Mouse (Mus musculus) forebrain, embryonic 15.5 days (tissue): Measurements from ENCODE around the gene Eif3c. TPM values are rescaled to one million over a fixed set of nuclear protein-coding genes. Genes with fewer than 3 reads are reported as not detected.

Experiments used
- ATAC-seq: fragments of 200-750 bp; cut with Nextera tagmentation; replicated peaks from 2 replicates; pipeline ENCODE4 v1.8.0; 2017; ENCODE audit warnings: mild to moderate bottlenecking, moderate TSS enrichment, moderate library complexity
- H3K27ac ChIP-seq: fragments of 300-500 bp; sonication (generic); replicated peaks from 2 replicates; pipeline ENCODE4 v1.5.1; 2015; ENCODE audit warnings: mild to moderate bottlenecking, inconsistent platforms
- H3K27me3 ChIP-seq: fragments of 300-500 bp; sonication (generic); 2 replicates; pipeline ENCODE4 v1.6.1; 2015; ENCODE audit warnings: inconsistent platforms
- H3K36me3 ChIP-seq: fragments of 300-500 bp; sonication (generic); 2 replicates; pipeline ENCODE4 v1.6.1; 2015; ENCODE audit warnings: mild to moderate bottlenecking, inconsistent platforms
- H3K4me1 ChIP-seq: fragments of 300-500 bp; sonication (generic); 2 replicates; pipeline ENCODE4 v1.6.1; 2015; ENCODE audit warnings: inconsistent platforms
- H3K4me2 ChIP-seq: fragments of 300-500 bp; sonication (generic); replicated peaks from 2 replicates; pipeline ENCODE4 v1.6.1; 2015; ENCODE audit warnings: mild to moderate bottlenecking, inconsistent platforms
- H3K4me3 ChIP-seq: fragments of 300-500 bp; sonication (generic); 2 replicates; pipeline ENCODE4 v1.5.1; 2015; ENCODE audit warnings: mild to moderate bottlenecking, inconsistent platforms
- H3K9ac ChIP-seq: fragments of 300-500 bp; sonication (generic); replicated peaks from 2 replicates; pipeline ENCODE4 v1.6.1; 2015; ENCODE audit warnings: mild to moderate bottlenecking, inconsistent platforms
- H3K9me3 ChIP-seq: fragments of 300-500 bp; sonication (generic); 2 replicates; pipeline ENCODE4 v1.6.1; 2016; ENCODE audit warnings: inconsistent platforms
- WGBS: fragments of 180-500 bp; shearing (Covaris S2); methylation state at CpG from one replicate; pipeline ENCODE4 v1.1.7; 2015; ENCODE audit warnings: mixed read lengths; 5-methylcytosine and 5-hydroxymethylcytosine counted together
- polyA plus RNA-seq: library from polyadenylated mRNA; unstranded; fragments of >200 nt; fragmentation: Nextera tagmentation; extraction: Ambion mirVana; gene quantifications from 2 replicates; pipeline ENCODE4 v1.2.1, GENCODE M21; 2015

Eif3c gene
- polyA plus RNA-seq, 1 experiment from 2014 or later: 196 TPM

DNA sequence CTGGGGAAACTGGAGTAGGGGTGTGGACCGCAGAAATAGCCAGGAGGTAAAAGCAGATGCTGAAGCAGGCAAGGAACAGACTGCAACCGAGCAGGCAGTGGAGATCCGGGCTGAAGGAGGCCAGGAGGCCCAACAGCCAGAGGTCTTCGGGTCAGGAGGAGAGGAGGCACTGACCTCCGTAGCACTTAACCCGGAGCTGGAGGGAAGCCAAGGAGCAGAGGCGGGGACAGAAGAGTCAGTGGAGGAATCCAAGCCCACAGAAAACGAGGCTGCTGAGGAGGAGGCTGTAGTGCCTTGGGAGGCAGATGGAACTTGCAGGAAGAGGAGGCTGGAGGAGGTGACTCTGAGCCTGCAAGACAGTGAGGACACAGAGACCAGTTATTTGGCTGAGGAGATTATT lies 20.6 kb upstream of the Eif3c start:
- H3K36me3 ChIP-seq: no peaks in the 10 kb centered on the region
- no peak overlapping the region for H3K9ac ChIP-seq
- H3K9me3 ChIP-seq: no peaks in the 10 kb centered on the region
- H3K4me3 ChIP-seq: no peak overlapping the region
- WGBS: 74% methylated on average over 8 of the region's 8 CpGs
- ATAC-seq: no peak
- H3K27me3 ChIP-seq: 0 out of 2 replicates have a peak, but pooled peaks cover 2% of the 10 kb centered on the region
- peaks cover 15% of the 10 kb centered on the region for H3K4me1 ChIP-seq
- no peak overlapping the region for H3K27ac ChIP-seq
- H3K4me2 ChIP-seq: no peak overlapping the region

- 76% methylated on average over 6 of the region's 6 CpGs for WGBS
- no peaks in the 10 kb centered on the region for H3K9me3 ChIP-seq
- H3K4me1 ChIP-seq: peaks cover 20% of the 10 kb centered on the region
- ATAC-seq: no peak
- no peak within 1 kb of the TSS for H3K4me3 ChIP-seq
- H3K27me3 ChIP-seq: 0 out of 2 replicates have a peak, but pooled peaks cover 2% of the 10 kb centered on the region
- H3K9ac ChIP-seq: no peak within 1 kb of the TSS
- no peak within 1 kb of the TSS for H3K27ac ChIP-seq
- H3K36me3 ChIP-seq: no peaks in the 10 kb centered on the region
- no peak within 1 kb of the TSS for H3K4me2 ChIP-seq
Measured at GRCm38 (mm10) chr7:126585717-126586116, 19.5 kb upstream of the Eif3c start, which contains the start of gene Cln3. Gene Cln3, minus strand, starts transcription at chr7:126585817.

- Histone ChIP-seq H3K9me3 (no peaks in the 10 kb centered on the region), H3K4me3 (peak within 1 kb of the TSS; percentile 67), H3K9ac (no peak within 1 kb of the TSS), H3K36me3 (no peaks in the 10 kb centered on the region), H3K4me1 (peaks cover 20% of the 10 kb centered on the region), H3K27me3 (0 out of 2 replicates have a peak, but pooled peaks cover 2% of the 10 kb centered on the region), H3K27ac (peak within 1 kb of the TSS; percentile 94; the same call in 1 of the 2 replicates), H3K4me2 (peak within 1 kb of the TSS; percentile 84)
- no peak for ATAC-seq
- WGBS: 81% methylated on average over 8 of the region's 8 CpGs
Measured at GRCm38 (mm10) chr7:126584506-126584977, 18.3 kb upstream of the Eif3c start, which contains the start of gene Apobr. Gene Apobr, plus strand, starts transcription at chr7:126584942.

DNA sequence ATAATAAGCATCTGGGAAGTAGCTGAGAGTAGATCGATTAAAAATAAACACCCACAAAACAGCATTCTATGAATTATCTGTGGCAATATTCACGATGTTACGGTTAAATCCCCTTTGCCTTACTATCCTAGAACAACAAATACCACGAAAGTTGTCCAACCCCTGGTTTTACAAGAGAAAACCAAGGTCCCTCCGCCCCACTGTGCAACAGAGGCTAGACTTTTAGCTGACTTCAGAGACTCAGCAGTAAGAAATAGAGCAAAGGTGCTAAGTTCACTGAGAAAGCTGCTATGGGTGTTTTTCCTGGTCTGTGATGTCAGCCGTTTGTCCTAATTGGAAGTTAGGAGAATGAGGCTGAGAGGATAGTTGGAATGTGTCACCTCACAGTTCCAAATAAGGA lies 17.6 kb upstream of the Eif3c start:
- Histone ChIP-seq H3K27me3 (0 out of 2 replicates have a peak, but pooled peaks cover 2% of the 10 kb centered on the region), H3K4me2 (peak overlapping the region; percentile 84), H3K9ac (peak overlapping the region; percentile 54; the same call in 1 of the 2 replicates), H3K27ac (peak overlapping the region; percentile 94), H3K4me1 (peaks cover 20% of the 10 kb centered on the region), H3K36me3 (peaks cover 2% of the 10 kb centered on the region; the same call in 1 of the 2 replicates), H3K4me3 (peak overlapping the region; percentile 67), H3K9me3 (no peaks in the 10 kb centered on the region)
- WGBS: 59% methylated on average over 6 of the region's 6 CpGs
- ATAC-seq: no peak

DNA sequence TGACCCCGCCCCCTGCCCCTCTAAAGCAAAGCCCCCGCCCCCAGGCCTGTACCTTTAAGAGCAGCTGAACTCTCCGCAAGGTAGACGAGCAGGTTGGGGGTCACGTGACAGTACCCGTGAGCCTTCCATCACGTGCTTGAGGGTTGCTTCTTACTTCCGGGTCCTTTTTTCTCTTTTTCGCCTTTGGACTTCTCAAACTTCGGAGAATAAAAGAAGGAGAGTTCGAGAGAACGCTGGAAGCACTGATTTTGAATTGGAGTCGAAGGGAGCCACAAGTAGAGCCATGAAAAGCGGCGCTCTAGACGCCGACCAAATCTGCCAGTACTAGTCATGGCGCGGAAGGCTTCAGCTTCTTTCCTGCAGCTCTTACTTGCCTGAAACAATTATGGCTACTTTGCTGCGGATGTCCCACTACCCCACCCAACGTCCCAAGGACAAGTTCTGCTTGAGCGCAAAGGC lies 17.1 kb upstream of the Eif3c start:
- Histone ChIP-seq H3K4me1 (peaks cover 20% of the 10 kb centered on the region), H3K9me3 (no peaks in the 10 kb centered on the region), H3K9ac (peak overlapping the region; percentile 54), H3K27me3 (0 out of 2 replicates have a peak, but pooled peaks cover 2% of the 10 kb centered on the region), H3K4me2 (peak overlapping the region; percentile 84), H3K36me3 (peaks cover 5% of the 10 kb centered on the region; the same call in 1 of the 2 replicates), H3K4me3 (peak overlapping the region; percentile 67), H3K27ac (peak overlapping the region; percentile 94)
- under 1% methylated on average over 22 of the region's 22 CpGs for WGBS
- peak; percentile 89 for ATAC-seq

- Histone ChIP-seq H3K9ac (peak overlapping the region; percentile 54), H3K9me3 (no peaks in the 10 kb centered on the region), H3K4me1 (peaks cover 20% of the 10 kb centered on the region), H3K4me3 (peak overlapping the region; percentile 67), H3K27me3 (0 out of 2 replicates have a peak, but pooled peaks cover 2% of the 10 kb centered on the region), H3K4me2 (peak overlapping the region; percentile 84), H3K27ac (peak overlapping the region; percentile 94), H3K36me3 (peaks cover 6% of the 10 kb centered on the region; the same call in 1 of the 2 replicates)
- WGBS: 1% methylated on average over 20 of the region's 20 CpGs
- peak; percentile 74 for ATAC-seq
Measured at GRCm38 (mm10) chr7:126582759-126583158, 16.5 kb upstream of the Eif3c start.

GRCm38 (mm10) chr7:126581661-126582060 lies 15.4 kb upstream of the Eif3c start:
- no peak overlapping the region for H3K27ac ChIP-seq
- H3K4me2 ChIP-seq: no peak overlapping the region
- no peaks in the 10 kb centered on the region for H3K9me3 ChIP-seq
- H3K9ac ChIP-seq: no peak overlapping the region
- 85% methylated on average over 6 of the region's 6 CpGs for WGBS
- peaks cover 20% of the 10 kb centered on the region for H3K4me1 ChIP-seq
- H3K27me3 ChIP-seq: 0 out of 2 replicates have a peak, but pooled peaks cover 2% of the 10 kb centered on the region
- peaks cover 11% of the 10 kb centered on the region; the same call in 1 of the 2 replicates for H3K36me3 ChIP-seq
- no peak overlapping the region for H3K4me3 ChIP-seq
- no peak for ATAC-seq

DNA sequence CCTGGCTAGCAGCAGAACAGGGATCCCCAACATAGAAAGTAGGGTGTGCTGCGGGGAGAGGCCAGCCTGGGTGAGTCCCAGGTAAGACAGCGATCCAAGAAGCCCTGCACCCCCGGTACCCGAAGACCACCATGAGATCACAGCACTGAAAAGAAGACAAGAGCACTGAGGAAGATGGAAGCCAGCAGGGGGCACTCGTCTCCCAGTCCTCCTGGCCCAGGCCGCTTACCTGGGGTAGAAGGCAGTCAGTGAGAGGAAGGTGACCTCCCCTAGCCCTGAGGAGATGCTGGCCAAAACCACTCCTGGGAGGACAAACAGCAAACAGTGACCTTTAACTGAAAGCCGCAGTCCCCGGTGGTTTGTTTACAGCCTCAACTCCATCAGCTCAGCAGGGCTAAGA lies 13.0 kb upstream of the Eif3c start:
- Histone ChIP-seq H3K36me3 (peaks cover 18% of the 10 kb centered on the region), H3K4me2 (no peak overlapping the region), H3K4me3 (no peak overlapping the region), H3K9ac (no peak overlapping the region), H3K27ac (no peak overlapping the region), H3K4me1 (peaks cover 20% of the 10 kb centered on the region), H3K9me3 (no peaks in the 10 kb centered on the region), H3K27me3 (no peaks in the 10 kb centered on the region)
- 57% methylated on average over 8 of the region's 8 CpGs for WGBS
- ATAC-seq: no peak

DNA sequence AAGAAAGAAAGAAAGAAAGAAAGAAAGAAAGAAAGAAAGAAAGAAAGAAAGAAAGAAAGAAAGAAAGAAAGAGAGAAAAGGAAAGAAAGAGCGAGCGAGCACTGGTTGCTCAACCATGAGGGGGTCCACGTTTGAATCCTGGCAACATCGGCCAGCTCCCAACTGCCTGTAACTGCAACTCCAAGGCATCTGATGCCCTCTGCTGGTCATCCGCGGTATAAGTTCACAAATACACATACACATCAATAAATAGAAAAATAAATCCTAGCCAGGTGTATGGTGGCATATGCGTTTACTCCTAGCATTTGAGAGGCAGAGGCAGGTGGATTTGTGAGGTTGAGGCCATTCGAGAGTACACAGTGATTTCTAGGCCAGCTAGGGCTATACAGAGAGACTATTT lies 10.7 kb upstream of the Eif3c start:
- Histone ChIP-seq H3K27ac (no peak overlapping the region), H3K9me3 (no peaks in the 10 kb centered on the region), H3K4me2 (no peak overlapping the region), H3K4me1 (peaks cover 6% of the 10 kb centered on the region), H3K27me3 (no peaks in the 10 kb centered on the region), H3K36me3 (peaks cover 24% of the 10 kb centered on the region), H3K9ac (no peak overlapping the region), H3K4me3 (no peak overlapping the region)
- ATAC-seq: no peak
- 50% methylated on average over 8 of the region's 8 CpGs for WGBS

DNA sequence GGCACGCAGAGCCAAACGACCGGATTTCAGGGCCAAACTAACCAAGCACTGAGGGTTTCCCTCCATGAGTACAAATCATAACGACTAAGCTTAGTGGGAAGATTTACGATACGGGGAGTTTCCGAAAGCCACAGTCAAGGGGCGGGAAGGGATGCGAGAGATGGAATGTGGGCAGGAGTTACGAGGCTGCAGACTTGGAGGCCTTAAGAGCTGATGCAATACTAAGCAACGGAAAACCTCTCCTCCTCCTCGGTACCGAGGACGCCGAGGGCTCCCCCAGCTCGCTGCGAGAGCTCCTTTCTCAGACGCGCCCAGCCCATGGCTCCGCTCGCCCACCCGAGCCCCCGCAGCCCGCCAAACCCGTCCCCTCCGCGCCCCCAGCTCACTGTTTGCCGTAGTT lies 518 bp downstream of the Eif3c start:
- Histone ChIP-seq H3K36me3 (peaks cover 32% of the 10 kb centered on the region), H3K4me1 (peaks cover 11% of the 10 kb centered on the region), H3K27me3 (no peaks in the 10 kb centered on the region), H3K4me2 (peak overlapping the region; percentile 85), H3K9me3 (no peaks in the 10 kb centered on the region), H3K9ac (peak overlapping the region; percentile 82), H3K27ac (peak overlapping the region; percentile 80), H3K4me3 (peak overlapping the region; percentile 83)
- 1% methylated on average over 26 of the region's 28 CpGs for WGBS
- no peak for ATAC-seq

- WGBS: 98% methylated on average over 5 of the region's 5 CpGs
- no peak for ATAC-seq
Measured at GRCm38 (mm10) chr7:126556635-126557034, 9.6 kb downstream of the Eif3c start.

GRCm38 (mm10) chr7:126554796-126555195 lies 11.4 kb downstream of the Eif3c start:
- H3K4me2 ChIP-seq: no peak overlapping the region
- no peak overlapping the region for H3K9ac ChIP-seq
- H3K27me3 ChIP-seq: no peaks in the 10 kb centered on the region
- no peak for ATAC-seq
- peaks cover 94% of the 10 kb centered on the region for H3K36me3 ChIP-seq
- 94% methylated on average over 1 of the region's 1 CpGs for WGBS
- no peaks in the 10 kb centered on the region for H3K4me1 ChIP-seq
- no peak overlapping the region for H3K4me3 ChIP-seq
- H3K9me3 ChIP-seq: no peaks in the 10 kb centered on the region
- H3K27ac ChIP-seq: no peak overlapping the region

More at GRCm38 (mm10) chr7:126556635-126557034, 9.6 kb downstream of the Eif3c start:
- H3K4me3 ChIP-seq: no peak overlapping the region
- no peak overlapping the region for H3K27ac ChIP-seq
- H3K4me2 ChIP-seq: no peak overlapping the region
- H3K36me3 ChIP-seq: peaks cover 92% of the 10 kb centered on the region
- H3K27me3 ChIP-seq: no peaks in the 10 kb centered on the region
- H3K4me1 ChIP-seq: no peaks in the 10 kb centered on the region
- no peaks in the 10 kb centered on the region for H3K9me3 ChIP-seq
- H3K9ac ChIP-seq: no peak overlapping the region
